Mouse (Mus musculus) CD4-positive, CD25-positive, alpha-beta regulatory T cell, adult 2 months (primary cell): Measurements from ENCODE around the gene Gmds.
A peak's percentile ranks its signal among the peaks of the same experiment; 100 is the strongest.

Source experiments
- DNase-seq: peaks from one replicate; pipeline ENCODE4 v3.0.0-alpha.2; 2012; ENCODE audit warnings: low read depth, low spot score

Gene Gmds

GRCm38 (mm10) chr13:31810693-31811541 lies 527.6 kb downstream of the Gmds start:
- DNase-seq = peak; percentile 4

DNA sequence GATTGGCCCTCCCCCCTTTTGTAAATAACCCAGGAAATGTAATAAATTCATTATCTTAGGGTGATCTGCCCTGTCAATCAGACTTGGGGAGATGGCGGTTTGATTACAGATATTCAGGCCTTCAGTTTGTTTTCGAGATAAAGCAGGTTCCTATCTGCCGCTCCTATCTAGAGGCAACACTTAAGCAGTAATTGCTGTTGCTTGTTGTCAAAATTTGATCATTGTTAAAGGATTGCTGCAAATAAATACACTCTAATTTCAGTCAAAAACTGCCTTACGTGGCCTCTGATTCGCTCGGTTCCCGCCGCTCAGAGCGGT lies 528.2 kb downstream of the Gmds start:
- DNase-seq = no peak

DNA sequence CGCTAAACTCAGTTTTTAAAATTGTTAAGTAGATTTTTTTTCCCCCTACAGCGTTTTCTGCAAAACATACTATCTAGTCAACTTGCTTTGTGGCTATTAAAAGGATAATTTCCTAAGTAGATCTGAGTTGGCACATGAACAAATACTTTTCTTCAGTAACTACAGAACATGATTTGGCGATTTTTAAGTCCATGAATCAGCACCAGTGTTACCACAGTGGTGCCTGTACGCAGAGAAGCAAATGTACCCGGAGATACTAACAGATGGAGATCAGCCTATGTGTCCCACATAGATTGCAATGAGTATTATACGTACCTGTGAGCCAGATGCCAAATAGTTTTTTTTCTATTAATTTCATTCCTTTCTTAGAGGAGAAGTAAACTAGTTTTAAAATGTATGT lies 528.8 kb downstream of the Gmds start:
- no peak for DNase-seq

- DNase-seq = no peak
Observed at GRCm38 (mm10) chr13:31808804-31809420, 529.6 kb downstream of the Gmds start.

GRCm38 (mm10) chr13:31808116-31808803 lies 530.3 kb downstream of the Gmds start:
- peak; percentile 46 for DNase-seq

DNA sequence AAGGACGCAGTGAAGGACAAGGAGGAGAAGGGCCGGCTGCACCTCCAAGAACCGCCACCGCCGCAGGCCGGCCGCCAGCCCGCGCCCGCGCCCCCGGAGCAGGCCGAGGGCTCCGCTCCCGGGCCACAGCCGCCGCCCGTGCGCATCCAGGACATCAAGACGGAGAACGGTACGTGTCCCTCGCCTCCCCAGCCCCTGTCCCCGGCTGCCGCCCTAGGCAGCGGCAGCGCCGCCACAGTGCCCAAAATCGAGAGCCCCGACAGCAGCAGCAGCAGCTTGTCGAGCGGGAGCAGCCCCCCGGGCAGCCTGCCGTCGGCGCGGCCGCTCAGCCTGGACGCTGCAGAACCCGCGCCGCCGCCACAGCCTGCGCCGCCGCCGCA lies 530.8 kb downstream of the Gmds start:
- DNase-seq = no peak

GRCm38 (mm10) chr13:31806890-31807735 lies 531.4 kb downstream of the Gmds start:
- peak; percentile 18 for DNase-seq

- peak; percentile 42 for DNase-seq
Observed at GRCm38 (mm10) chr13:31806428-31806832, 532.1 kb downstream of the Gmds start, which contains the start of gene Foxc1. Foxc1 (plus strand) TSS chr13:31806633.

- DNase-seq = no peak
Observed at GRCm38 (mm10) chr13:31805831-31806427, 532.6 kb downstream of the Gmds start.

- DNase-seq = no peak
Observed at GRCm38 (mm10) chr13:31804571-31804970, 534.0 kb downstream of the Gmds start.

DNA sequence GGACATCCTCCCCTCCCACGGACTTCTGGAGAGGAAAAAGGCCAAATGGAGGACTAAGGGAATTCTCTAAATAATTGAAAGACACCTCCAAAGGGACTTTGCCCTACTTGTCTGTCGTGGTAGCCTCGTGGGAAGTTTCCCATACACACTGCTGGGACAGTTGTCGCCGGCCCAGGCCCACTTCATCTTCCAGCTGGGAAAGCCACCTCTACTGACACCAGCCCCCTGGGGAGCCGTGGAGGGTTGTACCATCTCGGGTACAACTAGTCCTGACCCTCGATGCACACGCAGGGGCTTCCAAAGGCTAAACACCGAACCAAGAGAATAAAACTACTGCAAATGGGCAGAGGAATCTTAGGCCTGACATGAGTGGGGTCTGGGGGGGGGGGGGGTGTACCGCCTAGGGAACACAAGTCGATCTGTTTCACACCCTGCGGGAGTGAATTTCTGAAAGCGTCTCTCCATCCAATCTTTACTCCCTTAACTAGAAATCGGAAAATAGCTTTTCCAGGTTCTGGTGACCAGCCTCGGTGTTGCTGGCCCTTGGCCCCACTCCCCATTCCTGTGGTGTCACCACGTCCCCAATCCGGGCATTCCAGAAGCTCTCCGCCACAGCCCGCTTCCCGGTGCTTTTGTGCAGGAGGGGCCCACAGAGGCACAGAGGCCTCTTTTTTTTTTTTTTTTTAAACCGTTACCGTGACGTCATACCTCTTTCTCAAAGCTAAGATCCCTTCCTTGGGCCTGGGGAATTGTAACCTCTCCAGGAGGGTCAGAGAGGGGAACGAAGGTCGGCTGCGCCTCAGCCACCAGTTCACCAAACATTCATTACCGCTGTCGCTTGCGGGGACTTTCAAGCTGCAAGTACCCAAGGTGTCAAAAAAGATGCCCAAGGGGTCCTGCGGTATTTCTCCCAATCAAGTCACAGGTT lies 535.1 kb downstream of the Gmds start:
- peak; percentile 3 for DNase-seq

GRCm38 (mm10) chr13:31802447-31802846 lies 536.1 kb downstream of the Gmds start:
- DNase-seq = no peak

DNA sequence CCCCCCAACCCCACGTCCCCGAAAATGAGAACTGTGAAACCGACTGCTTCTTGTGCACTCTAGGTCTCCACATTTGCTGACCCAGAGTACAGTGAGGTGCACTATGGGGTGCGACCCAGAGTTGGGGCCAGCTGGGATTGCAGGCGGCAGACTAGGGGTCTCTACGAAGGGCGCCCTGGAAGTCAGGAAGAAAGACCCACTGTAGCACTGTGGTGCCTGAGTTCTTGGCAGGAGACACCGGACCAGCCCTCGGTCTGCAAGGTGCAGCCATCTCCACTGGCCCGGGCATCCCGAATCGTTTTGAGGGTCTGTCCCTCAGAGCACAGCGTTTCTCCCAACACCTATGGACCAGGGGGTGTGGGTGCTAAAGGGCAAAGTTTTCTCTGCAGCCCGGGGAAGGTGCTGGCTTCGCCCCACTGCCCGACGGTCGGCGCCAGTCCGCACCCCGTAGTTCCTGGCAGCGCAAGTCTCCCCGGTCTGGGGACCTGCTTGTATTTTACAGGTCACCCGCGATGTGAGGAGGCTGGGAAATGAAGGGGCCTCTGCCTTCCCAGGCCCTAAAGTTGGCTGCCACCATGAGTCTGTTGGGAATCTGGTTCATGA lies 536.7 kb downstream of the Gmds start:
- DNase-seq = peak; percentile 3

DNA sequence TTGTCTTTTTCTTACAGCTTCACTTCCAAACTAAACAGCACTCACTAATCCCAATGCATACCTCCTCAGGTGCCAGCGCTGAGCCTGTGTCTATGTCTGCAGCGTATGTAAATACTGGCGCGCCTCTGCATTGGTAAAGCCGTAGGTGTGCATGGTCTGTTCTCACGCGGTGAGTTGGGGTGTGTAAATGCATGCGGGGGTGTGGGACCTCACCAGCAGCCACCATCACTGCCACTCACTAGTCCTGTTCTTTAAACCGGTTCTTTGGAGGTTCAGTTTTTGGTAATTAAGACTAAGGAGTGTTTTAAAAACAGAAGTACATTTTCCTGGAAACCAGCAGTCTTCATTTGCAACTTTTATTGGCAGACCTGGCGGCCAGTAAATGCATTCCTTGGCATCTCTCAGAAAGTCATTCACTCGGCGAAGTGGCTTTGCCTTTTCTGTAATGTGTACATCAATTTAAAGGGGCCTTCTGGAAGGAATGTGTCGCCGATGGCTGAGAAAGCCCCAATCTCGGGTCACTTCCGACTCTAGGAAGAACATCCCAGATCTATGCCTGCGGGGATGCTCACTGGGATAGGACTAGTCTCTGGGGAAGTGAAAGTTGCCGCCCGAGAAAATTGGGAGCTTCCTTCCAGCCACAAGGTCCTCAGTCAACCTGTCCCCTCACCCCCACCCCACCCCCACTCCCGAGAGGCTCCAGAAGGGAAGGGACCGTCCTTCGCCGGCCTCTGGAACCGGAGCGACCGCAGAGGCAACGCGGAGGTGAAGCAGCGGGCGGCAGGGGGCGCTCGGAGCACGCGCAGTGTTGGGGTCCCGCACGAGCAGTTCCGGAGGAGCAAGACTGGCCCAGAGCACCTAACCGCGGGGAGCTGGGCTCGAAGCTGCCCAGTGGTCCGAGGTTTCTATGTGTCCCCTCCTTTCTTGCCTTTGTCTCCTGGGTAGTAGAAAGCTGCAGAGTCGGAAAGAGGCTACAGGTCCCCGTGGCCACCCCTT lies 537.7 kb downstream of the Gmds start:
- DNase-seq = peak; percentile 83

GRCm38 (mm10) chr13:31798075-31798474 lies 540.5 kb downstream of the Gmds start:
- DNase-seq = no peak

- no peak for DNase-seq
Observed at GRCm38 (mm10) chr13:31797346-31797745, 541.2 kb downstream of the Gmds start.

- no peak for DNase-seq
Observed at GRCm38 (mm10) chr13:31793163-31793562, 545.4 kb downstream of the Gmds start.

DNA sequence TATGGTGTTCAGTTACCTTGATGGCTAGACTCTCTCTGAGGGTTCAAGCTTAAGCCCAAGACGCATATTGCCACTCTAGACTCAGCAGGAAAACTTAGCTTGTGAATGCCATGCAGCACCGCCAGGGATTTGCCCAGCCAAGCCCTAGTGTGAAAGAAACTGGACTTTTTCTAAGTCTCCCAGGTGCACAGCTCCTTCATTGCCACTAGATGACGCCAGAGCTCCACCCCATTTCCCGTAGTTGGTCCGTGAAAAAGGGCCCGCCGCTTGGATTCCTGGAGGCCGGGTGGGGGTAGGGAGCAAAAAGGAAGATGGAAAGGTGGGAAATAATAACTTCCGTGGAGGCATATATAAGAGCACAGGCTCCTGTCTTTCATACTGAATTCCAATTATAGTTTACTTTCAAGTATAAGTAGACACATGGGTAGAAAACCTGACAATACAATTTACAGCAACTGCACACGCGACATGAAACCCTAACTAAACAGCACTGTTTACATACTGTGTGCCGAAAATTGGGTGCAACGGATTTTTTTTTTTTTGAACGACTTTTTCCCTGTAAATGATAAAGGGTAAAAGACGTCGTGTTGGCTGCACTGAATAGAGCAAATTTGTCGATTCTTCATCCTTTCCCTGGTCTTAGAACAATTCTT lies 545.9 kb downstream of the Gmds start:
- peak; percentile 50 for DNase-seq
